Mouse (Mus musculus) NIH3T3 (cell line): ENCODE measurements at regions not wholly inside any gene's neighbourhood (a gene's known extent, or its start where the extent isn't known, plus 50 kb on each side); places are given as distances from the start of the nearest gene placed in this dataset.
"Not testable (repeated sequence)": the region's sequence is repeated elsewhere in the genome, so short reads cannot be mapped to it uniquely, and the experiment has no call there.

Experiments used
- DNase-seq: peaks from one replicate; pipeline ENCODE4 v3.0.0-alpha.2; 2012; ENCODE audit warnings: low read depth

- not testable (repeated sequence) for DNase-seq
Measured at GRCm38 (mm10) chr13:66349131-66349530, 91.8 kb downstream of the 2410141K09Rik start.

- not testable (repeated sequence) for DNase-seq
Measured at GRCm38 (mm10) chr13:66320280-66320679, 92.9 kb upstream of the Gm10772 start.

GRCm38 (mm10) chr13:66311819-66312218, 84.4 kb upstream of the Gm10772 start:
- not testable (repeated sequence) for DNase-seq

GRCm38 (mm10) chr13:66299901-66300300, 72.5 kb upstream of the Gm10772 start:
- peak; percentile 26 for DNase-seq

GRCm38 (mm10) chr13:66291385-66291784, 64.0 kb upstream of the Gm10772 start:
- not testable (repeated sequence) for DNase-seq
